Mouse (Mus musculus): ENCODE data around the gene Stat4.

Stat4 gene

DNA sequence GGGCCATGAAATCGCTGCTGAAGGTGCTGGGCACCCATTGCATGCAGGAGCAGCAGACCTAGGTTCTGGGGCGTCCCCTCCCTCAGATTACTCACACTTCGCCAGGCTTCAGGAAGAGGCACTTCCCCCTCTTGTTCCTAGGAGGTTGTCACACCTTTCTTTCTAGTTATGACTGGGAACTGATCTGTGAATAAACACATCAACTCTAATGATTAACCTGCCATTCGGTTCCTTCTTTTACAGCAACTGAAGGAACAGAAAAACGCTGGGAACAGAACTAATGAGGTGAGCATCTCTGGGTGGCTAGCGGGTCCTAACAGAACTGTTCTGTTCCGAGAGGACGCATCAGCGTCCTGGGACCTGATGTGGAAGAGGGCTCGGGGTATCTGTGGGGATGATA lies 158.0 kb downstream of the Stat4 start:
- no peak for DNase-seq (ENCODE audit: low read depth, low spot score)

DNA sequence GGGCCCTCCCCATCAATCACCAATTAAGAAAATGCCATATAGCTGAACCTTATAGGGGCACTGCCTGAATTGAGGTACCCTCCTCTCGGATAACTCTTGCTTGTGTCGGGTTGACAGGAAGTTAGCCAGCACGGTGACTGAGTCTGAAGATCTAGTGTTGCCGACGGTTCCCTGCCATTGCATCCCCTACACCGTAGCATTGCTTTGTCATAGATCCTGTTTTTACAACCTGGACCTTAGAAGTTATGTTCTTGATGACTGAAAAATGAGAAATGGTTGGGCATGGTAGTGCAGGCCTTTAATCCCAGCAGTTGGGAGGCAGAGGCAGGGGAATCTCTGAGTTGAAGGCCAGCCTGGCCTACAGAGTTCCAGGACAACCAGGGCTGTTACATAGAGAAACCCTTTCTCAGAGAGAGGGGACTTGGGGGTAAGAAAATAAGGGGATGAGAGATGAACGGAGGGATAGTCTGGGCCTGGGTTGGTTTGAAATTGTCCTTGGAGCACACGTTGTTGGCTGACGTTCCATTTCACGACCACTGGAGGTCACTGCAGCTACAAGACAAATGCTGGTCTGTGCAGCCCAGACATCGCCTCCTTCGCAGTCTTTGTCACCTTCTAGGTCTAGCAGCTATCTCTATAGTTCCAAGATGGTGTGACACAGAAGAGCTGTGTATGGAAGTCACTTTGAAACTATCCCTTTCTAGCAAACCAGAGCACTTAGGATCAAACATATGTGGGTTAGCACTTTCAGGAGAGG lies 159.4 kb downstream of the Stat4 start:
- DNase-seq (ENCODE audit: low read depth, low spot score) = peak; percentile 84

DNA sequence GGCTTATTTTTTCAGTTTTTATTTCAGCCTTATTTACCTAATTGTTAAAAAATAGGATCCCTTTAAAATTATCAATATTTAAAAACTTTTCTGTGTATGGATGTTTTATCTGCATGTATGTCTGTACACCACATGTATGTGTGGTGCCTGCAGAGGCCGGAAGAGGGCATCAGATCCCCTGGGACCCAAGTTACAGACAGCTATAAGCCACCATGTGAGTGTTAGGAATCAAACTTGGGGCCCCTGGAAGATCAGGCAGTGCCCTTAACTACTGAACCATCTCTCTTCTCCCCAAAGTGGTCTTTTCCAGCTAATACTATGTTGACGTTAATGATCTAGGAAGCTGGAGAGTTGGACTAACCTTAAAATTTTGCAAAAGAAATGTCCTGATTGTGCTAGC lies 160.5 kb downstream of the Stat4 start:
- no peak for DNase-seq (ENCODE audit: low read depth, low spot score)

DNA sequence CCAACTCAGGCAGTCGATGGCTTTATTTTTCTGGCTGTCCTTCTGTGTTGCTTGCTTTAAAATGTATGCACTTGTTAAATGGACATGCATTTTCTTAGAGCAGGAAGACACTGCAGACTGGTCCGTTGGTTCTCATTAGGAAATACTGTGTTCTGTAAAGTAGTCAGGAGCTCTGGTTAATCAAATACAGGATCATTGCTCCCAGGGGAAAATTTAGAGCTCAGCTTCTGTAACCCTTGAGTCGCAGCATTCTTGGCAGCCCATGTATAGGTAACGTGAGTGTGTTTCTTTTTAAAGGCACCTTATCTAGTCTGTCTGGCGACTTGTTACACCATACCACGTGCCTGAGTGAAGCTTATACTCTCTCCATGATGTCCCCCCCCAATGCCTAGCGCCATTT lies 161.2 kb downstream of the Stat4 start:
- no peak for DNase-seq (ENCODE audit: low read depth, low spot score)

DNA sequence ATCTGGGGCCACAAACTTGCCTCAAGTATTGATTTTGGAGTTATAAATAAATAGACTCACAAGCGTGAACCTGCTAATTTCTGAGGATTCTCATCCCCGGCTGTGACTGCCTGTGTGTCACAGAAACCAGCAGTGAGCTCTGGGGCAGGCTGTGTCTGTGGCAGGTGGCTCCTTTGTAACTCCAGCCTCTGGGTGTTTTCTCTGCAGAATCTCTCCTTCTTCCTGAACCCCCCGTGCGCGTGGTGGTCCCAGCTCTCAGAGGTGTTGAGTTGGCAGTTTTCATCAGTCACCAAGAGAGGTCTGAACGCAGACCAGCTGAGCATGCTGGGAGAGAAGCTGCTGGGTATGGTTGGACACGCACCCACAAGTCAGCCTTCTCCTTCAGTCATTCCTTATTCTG lies 161.7 kb downstream of the Stat4 start:
- DNase-seq (ENCODE audit: low read depth, low spot score) = no peak

DNA sequence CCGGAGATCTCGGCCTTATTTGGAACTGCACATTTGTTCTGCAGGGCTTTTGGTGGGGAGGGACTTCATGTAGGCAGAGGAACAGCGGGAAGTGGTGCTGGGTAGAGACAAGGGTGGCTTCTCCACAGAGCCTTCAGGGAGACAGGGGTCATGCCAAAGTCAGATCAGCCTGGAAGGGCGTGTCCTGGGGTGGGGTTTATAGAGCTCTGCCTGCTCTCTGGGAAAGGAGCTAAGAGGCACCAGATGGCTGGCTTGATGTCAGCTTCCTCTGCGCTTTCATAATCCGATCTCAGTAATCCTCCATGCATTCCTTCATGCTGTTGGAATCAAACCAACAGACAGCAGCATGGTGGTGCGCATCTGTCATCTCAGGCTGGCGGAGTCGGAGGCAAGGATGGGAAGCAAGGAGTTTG lies 163.0 kb downstream of the Stat4 start:
- DNase-seq (ENCODE audit: low read depth, low spot score) = peak; percentile 67

DNA sequence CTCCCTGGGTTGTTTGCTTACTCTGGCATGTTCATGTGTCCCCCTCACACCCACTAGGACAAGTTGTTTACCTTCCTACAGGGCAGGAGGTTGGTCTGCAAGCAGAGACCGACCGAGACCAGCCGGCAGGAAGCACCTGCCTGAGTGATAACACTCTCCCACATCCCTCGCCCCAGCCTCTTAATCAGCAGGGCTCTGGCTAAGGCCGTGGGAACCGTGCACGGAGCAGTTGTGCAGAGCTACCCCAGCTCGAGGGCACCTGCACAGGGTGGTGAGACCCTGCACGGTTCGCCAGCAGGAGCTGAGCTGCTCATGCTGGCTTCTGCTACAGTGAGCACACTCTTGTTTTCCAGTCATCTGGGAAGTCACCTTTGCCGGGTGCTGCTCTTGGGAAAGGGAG lies 163.7 kb downstream of the Stat4 start:
- no peak for DNase-seq (ENCODE audit: low read depth, low spot score)

DNA sequence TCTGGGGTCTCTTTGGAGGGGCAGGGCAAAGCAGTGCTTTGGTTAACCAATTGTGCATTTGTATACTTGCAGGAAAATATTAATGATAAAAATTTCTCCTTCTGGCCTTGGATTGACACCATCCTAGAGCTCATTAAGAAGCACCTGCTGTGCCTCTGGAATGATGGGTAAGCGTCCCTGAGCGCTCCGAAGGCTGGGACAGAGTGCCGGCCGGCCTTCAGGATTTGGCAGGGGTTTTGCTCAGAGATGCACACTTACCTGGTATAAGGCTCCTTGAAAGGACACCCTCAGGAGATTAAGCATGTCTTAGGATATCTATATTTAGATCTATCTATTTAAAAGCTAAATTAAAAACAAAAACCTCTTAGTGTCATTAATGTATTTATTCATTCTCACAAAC lies 164.2 kb downstream of the Stat4 start:
- no peak for DNase-seq (ENCODE audit: low read depth, low spot score)

DNA sequence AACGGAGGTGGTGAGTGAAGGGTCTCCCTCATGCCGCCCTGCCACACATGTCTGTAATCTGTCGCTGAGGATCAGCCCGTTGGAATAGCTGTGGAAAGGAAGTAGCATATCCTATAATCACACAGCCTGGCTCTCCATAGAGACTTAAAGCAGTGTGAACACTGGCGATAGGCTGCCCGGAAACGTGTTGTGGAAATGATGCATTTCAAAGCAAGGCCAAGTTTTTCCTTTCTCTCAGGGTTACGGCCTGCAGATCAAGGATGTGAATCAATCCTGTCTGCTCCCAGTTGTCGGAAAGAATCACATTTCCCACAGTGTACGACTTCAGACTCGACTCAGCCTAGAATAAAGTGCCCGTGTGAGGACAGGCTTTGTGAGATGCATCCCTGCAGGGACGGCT lies 165.4 kb downstream of the Stat4 start:
- DNase-seq (ENCODE audit: low read depth, low spot score) = no peak

DNA sequence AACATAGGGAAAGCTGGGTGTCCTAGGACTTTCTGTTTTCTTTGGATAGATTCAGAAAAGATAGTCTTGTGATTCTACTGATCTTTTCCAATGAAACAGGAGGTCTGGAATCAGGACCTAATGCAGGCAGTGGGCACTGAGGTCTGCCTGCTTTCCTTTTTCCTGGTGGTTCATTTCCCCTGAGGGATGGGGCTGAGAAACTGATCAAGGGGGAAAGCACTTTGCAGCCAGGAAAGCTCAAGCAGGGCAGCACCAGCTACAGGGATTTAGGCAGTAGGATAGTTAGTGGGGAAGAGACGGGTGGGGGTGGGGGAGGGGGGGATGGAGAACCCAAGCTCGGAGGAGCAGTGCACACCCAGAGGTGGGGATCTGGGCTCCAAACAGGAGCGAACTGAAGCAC lies 166.0 kb downstream of the Stat4 start:
- no peak for DNase-seq (ENCODE audit: low read depth, low spot score)

DNA sequence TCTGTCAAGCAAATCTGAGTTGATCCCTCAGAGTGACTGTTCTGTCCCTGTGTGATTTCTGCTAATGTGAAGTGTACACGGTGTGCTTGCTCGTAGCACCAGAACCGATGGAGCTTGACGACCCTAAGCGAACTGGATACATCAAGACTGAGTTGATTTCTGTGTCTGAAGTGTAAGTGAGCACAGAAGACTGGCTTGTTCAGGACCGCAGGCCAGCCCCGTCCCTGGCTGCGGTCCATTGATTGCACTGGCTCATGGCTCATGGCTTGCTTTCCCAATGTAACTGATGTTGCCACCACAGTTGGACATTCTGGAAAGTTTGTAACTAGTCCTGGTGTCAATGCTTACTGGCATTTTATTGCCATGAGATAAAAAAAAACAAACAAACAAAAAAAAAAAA lies 167.9 kb downstream of the Stat4 start:
- DNase-seq (ENCODE audit: low read depth, low spot score) = no peak

DNA sequence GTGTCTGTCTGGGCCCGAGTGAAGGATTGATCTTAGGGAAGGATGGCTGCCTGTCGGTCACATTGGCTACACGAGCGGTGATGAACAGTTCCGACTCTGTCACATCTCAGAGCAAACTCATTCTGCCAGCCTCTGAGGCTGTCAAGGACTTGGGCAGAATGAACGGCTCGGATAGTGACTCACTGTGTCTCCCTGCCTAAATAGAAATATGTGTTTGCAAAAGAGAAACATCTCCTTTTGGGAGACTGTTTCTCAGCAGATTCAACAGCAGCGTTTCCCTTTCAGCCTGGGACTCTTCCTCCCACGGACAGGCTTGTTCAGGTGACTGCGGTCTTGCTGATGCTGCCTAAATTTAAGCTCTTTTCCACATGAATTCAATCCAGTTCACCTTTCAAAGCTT lies 169.4 kb downstream of the Stat4 start:
- DNase-seq (ENCODE audit: low read depth, low spot score) = no peak

All from ES-CJ7 (cell line).